8 mouse cellular contexts compared by ENCODE assay signal in the genomic region with DNA sequence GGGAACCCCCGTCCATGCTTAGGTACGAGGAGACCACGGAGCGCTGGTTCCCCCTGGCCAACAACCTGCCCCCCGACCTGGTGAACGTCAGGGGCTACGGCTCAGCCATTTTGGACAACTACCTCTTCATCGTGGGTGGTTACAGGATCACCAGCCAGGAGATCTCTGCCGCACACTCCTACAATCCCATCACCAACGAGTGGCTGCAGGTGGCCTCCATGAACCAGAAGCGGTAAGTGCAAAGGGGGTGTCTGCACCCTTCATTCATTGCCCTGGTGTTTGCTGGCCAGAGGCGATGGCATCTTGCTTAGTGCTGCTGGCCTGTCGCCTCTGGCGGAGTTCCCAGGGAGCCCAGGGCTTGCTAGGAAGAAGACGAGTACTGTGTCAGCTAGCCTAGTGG. TPM values are rescaled to one million over a fixed set of nuclear protein-coding genes. Genes with fewer than 3 reads are reported as not detected.
DNase-seq lines count a peak whose midpoint lies in the region; ATAC-seq lines count a peak whose summit lies in the region.

No protein-coding gene starts in this region.

- peak; percentile 62 for DNase-seq in Muller cell, postnatal 12 days (ENCODE audit: inconsistent ontology term)
- peak; percentile 56 for DNase-seq in forebrain, embryonic 11.5 days (ENCODE audit: low spot score)
- peak; percentile 37 for DNase-seq in kidney, postnatal 14 days
- DNase-seq in ovary, postnatal 36 days (ENCODE audit: low spot score), result peak; percentile 42
- no peak for DNase-seq in B cell, adult 2 months

- H3K9me3 ChIP-seq in forebrain, embryonic 11.5 days (ENCODE audit: control insufficient read depth, low read length), result no peaks in the 10 kb centered on the region
- H3K9me3 ChIP-seq in heart, embryonic 16.5 days (replicated peaks; ENCODE audit: control insufficient read depth, low read length), result no peaks in the 10 kb centered on the region
- H3K9me3 ChIP-seq in liver, embryonic 16.5 days (replicated peaks; ENCODE audit: control insufficient read depth, low read length), result no peaks in the 10 kb centered on the region

- H3K9ac ChIP-seq in forebrain, embryonic 11.5 days (ENCODE audit: low read length), result peak overlapping the region; percentile 88
- H3K9ac ChIP-seq in heart, embryonic 16.5 days (ENCODE audit: low read length), result peak overlapping the region; percentile 93
- peak overlapping the region; percentile 72 for H3K9ac ChIP-seq in liver, embryonic 16.5 days (ENCODE audit: low read depth, low read length)

- ATAC-seq in cerebellum, adult (ENCODE audit: insufficient number of reproducible peaks, low FRiP score, low TSS enrichment), result 0 out of 2 replicates have a peak, but pooled peaks have one; percentile 8
- no peak for ATAC-seq in forebrain, embryonic 11.5 days (replicated peaks; ENCODE audit: low FRiP score)
- no peak; the same call in 1 of the 2 replicates for ATAC-seq in heart, embryonic 16.5 days (replicated peaks; ENCODE audit: extremely low read depth, insufficient read depth, low FRiP score)
- ATAC-seq in liver, embryonic 16.5 days (ENCODE audit: low read depth), result no peak

- H3K36me3 ChIP-seq in forebrain, embryonic 11.5 days (ENCODE audit: control insufficient read depth, insufficient read depth, low read length), result no peaks in the 10 kb centered on the region
- peaks cover 3% of the 10 kb centered on the region; the same call in 1 of the 2 replicates for H3K36me3 ChIP-seq in heart, embryonic 16.5 days (ENCODE audit: control insufficient read depth, insufficient read depth)
- H3K36me3 ChIP-seq in liver, embryonic 16.5 days (ENCODE audit: control insufficient read depth, insufficient read depth), result no peaks in the 10 kb centered on the region

- no peaks in the 10 kb centered on the region; the same call in none of the 2 replicates for H3K27me3 ChIP-seq in forebrain, embryonic 11.5 days (ENCODE audit: control insufficient read depth, insufficient read depth, low read length)
- H3K27me3 ChIP-seq in heart, embryonic 16.5 days (ENCODE audit: control insufficient read depth, insufficient read depth, low read length), result no peaks in the 10 kb centered on the region
- no peaks in the 10 kb centered on the region for H3K27me3 ChIP-seq in liver, embryonic 16.5 days (ENCODE audit: control insufficient read depth, insufficient read depth, low read depth, low read length)

- H3K4me1 ChIP-seq in forebrain, embryonic 11.5 days (replicated peaks; ENCODE audit: control insufficient read depth, insufficient read depth, low read length), result peaks cover 10% of the 10 kb centered on the region; the same call in 1 of the 2 replicates
- peaks cover 20% of the 10 kb centered on the region for H3K4me1 ChIP-seq in heart, embryonic 16.5 days (ENCODE audit: control insufficient read depth, insufficient read depth, low read length)
- H3K4me1 ChIP-seq in liver, embryonic 16.5 days (ENCODE audit: control insufficient read depth, low read depth, low read length), result peaks cover 8% of the 10 kb centered on the region

- no peak overlapping the region for H3K27ac ChIP-seq in forebrain, embryonic 11.5 days (ENCODE audit: low read depth, low read length)
- peak overlapping the region; percentile 90 for H3K27ac ChIP-seq in heart, embryonic 16.5 days (ENCODE audit: low read length)
- H3K27ac ChIP-seq in liver, embryonic 16.5 days (ENCODE audit: low read length), result peak overlapping the region; percentile 76

- 2% methylated on average over 15 of the region's 15 CpGs for WGBS in forebrain, embryonic 11.5 days
- WGBS in heart, embryonic 16.5 days, result 2% methylated on average over 15 of the region's 15 CpGs
- 2% methylated on average over 15 of the region's 15 CpGs for WGBS in liver, embryonic 16.5 days (ENCODE audit: insufficient replicate concordance)

- peak overlapping the region; percentile 74 for H3K4me3 ChIP-seq in forebrain, embryonic 11.5 days (ENCODE audit: low read depth, low read length)
- peak overlapping the region; percentile 94 for H3K4me3 ChIP-seq in heart, embryonic 16.5 days (ENCODE audit: low read length)
- peak overlapping the region; percentile 78 for H3K4me3 ChIP-seq in liver, embryonic 16.5 days (ENCODE audit: low read depth, low read length)

- peak overlapping the region; percentile 98 for H3K4me2 ChIP-seq in forebrain, embryonic 11.5 days (ENCODE audit: low read depth, low read length, severe bottlenecking)
- H3K4me2 ChIP-seq in heart, embryonic 16.5 days (ENCODE audit: low read depth, low read length), result peak overlapping the region; percentile 97
- peak overlapping the region; percentile 80 for H3K4me2 ChIP-seq in liver, embryonic 16.5 days (ENCODE audit: low read depth, low read length)

RNA-seq across cellular contexts. Expression of a gene that starts 1.0 kb away (rescaled TPM):
- polyA plus RNA-seq in forebrain, embryonic 11.5 days (2014; fragmentation: Nextera tagmentation; extraction: Ambion mirVana), result 8.4 and 9.0 TPM in 2 replicates
- 3.8 and 4.3 TPM in 2 replicates for polyA plus RNA-seq in heart, embryonic 16.5 days (2015; fragmentation: Nextera tagmentation; extraction: Ambion mirVana)
- 1.6 and 1.8 TPM in 2 replicates for polyA plus RNA-seq in liver, embryonic 16.5 days (2015; fragmentation: Nextera tagmentation; extraction: Ambion mirVana)

RNA-seq across cellular contexts. Expression of a gene that starts 5.3 kb away (rescaled TPM):
- 0.72 and 1.1 TPM in 2 replicates for polyA plus RNA-seq in forebrain, embryonic 11.5 days (2014; fragmentation: Nextera tagmentation; extraction: Ambion mirVana)
- 1.1 and 1.2 TPM in 2 replicates for polyA plus RNA-seq in heart, embryonic 16.5 days (2015; fragmentation: Nextera tagmentation; extraction: Ambion mirVana)
- not detected in 2 replicates for polyA plus RNA-seq in liver, embryonic 16.5 days (2015; fragmentation: Nextera tagmentation; extraction: Ambion mirVana)

RNA-seq across cellular contexts. Expression of a gene that starts 49.6 kb away (rescaled TPM):
- polyA plus RNA-seq in forebrain, embryonic 11.5 days (2014; fragmentation: Nextera tagmentation; extraction: Ambion mirVana), result 104 and 108 TPM in 2 replicates
- 154 and 155 TPM in 2 replicates for polyA plus RNA-seq in heart, embryonic 16.5 days (2015; fragmentation: Nextera tagmentation; extraction: Ambion mirVana)
- polyA plus RNA-seq in liver, embryonic 16.5 days (2015; fragmentation: Nextera tagmentation; extraction: Ambion mirVana), result 42.3 and 47.1 TPM in 2 replicates

RNA-seq across cellular contexts. Expression of a gene that starts 59.8 kb away (rescaled TPM):
- 1.3 and 1.5 TPM in 2 replicates for polyA plus RNA-seq in forebrain, embryonic 11.5 days (2014; fragmentation: Nextera tagmentation; extraction: Ambion mirVana)
- 0.49 and 0.60 TPM in 2 replicates for polyA plus RNA-seq in heart, embryonic 16.5 days (2015; fragmentation: Nextera tagmentation; extraction: Ambion mirVana)
- polyA plus RNA-seq in liver, embryonic 16.5 days (2015; fragmentation: Nextera tagmentation; extraction: Ambion mirVana), result 0.22 and 0.41 TPM in 2 replicates

Comparison
In these comparisons a context has a peak if more than half of its experiments do, and no peak if none do; other contexts are left out.
1. DNase-seq: peak in Muller cell, postnatal 12 days (single experiment), forebrain, embryonic 11.5 days (single experiment), kidney, postnatal 14 days (single experiment) and ovary, postnatal 36 days (single experiment); none in B cell, adult 2 months (0 of 2).
2. Peak in every context shown above with its lines, with median percentiles within 50 percentile points of each other: H3K4me2 ChIP-seq, H3K4me3 ChIP-seq and H3K9ac ChIP-seq.